Mouse (Mus musculus): Measurements from ENCODE around the gene Syk. TPM values are rescaled to one million over a fixed set of nuclear protein-coding genes. Genes with fewer than 3 reads are reported as not detected.

The Syk gene
- polyA plus RNA-seq, 1 experiment from 2014 or later: 5.0 TPM

GRCm38 (mm10) chr13:52605006-52605405, 22.0 kb downstream of the Syk start:
- Histone ChIP-seq H3K27me3 (ENCODE audit: control insufficient read depth, insufficient read depth, low read depth, low read length) (no peaks in the 10 kb centered on the region), H3K9ac (ENCODE audit: low read length) (no peak overlapping the region), H3K4me2 (ENCODE audit: low read depth, low read length) (no peak overlapping the region), H3K36me3 (ENCODE audit: control insufficient read depth, insufficient read depth, low read length) (no peaks in the 10 kb centered on the region), H3K27ac (ENCODE audit: low read length) (no peak overlapping the region), H3K4me1 (replicated peaks; ENCODE audit: control insufficient read depth, insufficient read depth, low read length) (no peaks in the 10 kb centered on the region), H3K4me3 (ENCODE audit: low read length) (no peak overlapping the region), H3K9me3 (ENCODE audit: control insufficient read depth, low read length) (no peaks in the 10 kb centered on the region)
- WGBS: 70% methylated on average over 3 of the region's 3 CpGs
- no peak for ATAC-seq (ENCODE audit: low read depth)

DNA sequence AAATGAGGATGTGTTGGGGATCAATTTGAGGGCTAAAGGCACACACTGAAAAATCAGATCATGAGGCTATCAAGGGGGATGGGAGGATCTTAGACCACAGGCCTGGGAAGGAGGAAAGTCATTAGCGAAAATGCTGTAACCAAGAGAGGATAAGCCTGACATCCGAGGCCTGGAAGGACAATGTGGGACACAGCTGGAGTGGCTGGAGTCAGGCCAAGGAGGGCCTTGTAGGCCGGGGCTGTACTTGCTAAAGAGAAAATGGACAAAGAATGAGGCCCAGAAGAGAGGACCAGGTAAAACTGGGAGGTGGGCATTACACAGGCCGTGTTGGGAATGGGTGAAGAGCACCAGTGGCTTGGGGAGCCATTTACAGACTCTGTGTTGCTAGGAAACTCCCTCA, 22.9 kb downstream of the Syk start:
- H3K9ac ChIP-seq (ENCODE audit: low read length): no peak overlapping the region
- no peak overlapping the region for H3K4me3 ChIP-seq (ENCODE audit: low read length)
- no peaks in the 10 kb centered on the region for H3K4me1 ChIP-seq (replicated peaks; ENCODE audit: control insufficient read depth, insufficient read depth, low read length)
- no peaks in the 10 kb centered on the region for H3K9me3 ChIP-seq (ENCODE audit: control insufficient read depth, low read length)
- WGBS: 53% methylated on average over 4 of the region's 4 CpGs
- H3K27me3 ChIP-seq (ENCODE audit: control insufficient read depth, insufficient read depth, low read depth, low read length): no peaks in the 10 kb centered on the region
- H3K36me3 ChIP-seq (ENCODE audit: control insufficient read depth, insufficient read depth, low read length): no peaks in the 10 kb centered on the region
- no peak for ATAC-seq (ENCODE audit: low read depth)
- H3K4me2 ChIP-seq (ENCODE audit: low read depth, low read length): no peak overlapping the region
- H3K27ac ChIP-seq (ENCODE audit: low read length): no peak overlapping the region

GRCm38 (mm10) chr13:52606656-52607275, 23.8 kb downstream of the Syk start:
- 57% methylated on average over 3 of the region's 3 CpGs for WGBS
- H3K36me3 ChIP-seq (ENCODE audit: control insufficient read depth, insufficient read depth, low read length): no peaks in the 10 kb centered on the region
- H3K27ac ChIP-seq (ENCODE audit: low read length): no peak overlapping the region
- ATAC-seq (ENCODE audit: low read depth): no peak
- no peak overlapping the region for H3K9ac ChIP-seq (ENCODE audit: low read length)
- H3K4me2 ChIP-seq (ENCODE audit: low read depth, low read length): no peak overlapping the region
- no peaks in the 10 kb centered on the region for H3K4me1 ChIP-seq (replicated peaks; ENCODE audit: control insufficient read depth, insufficient read depth, low read length)
- H3K9me3 ChIP-seq (ENCODE audit: control insufficient read depth, low read length): no peaks in the 10 kb centered on the region
- H3K27me3 ChIP-seq (ENCODE audit: control insufficient read depth, insufficient read depth, low read depth, low read length): no peaks in the 10 kb centered on the region
- no peak overlapping the region for H3K4me3 ChIP-seq (ENCODE audit: low read length)

- H3K4me1 ChIP-seq (replicated peaks; ENCODE audit: control insufficient read depth, insufficient read depth, low read length): no peaks in the 10 kb centered on the region
- 88% methylated on average over 1 of the region's 1 CpGs for WGBS
- no peak for ATAC-seq (ENCODE audit: low read depth)
Measured at GRCm38 (mm10) chr13:52607964-52608363, 25.0 kb downstream of the Syk start.

GRCm38 (mm10) chr13:52610463-52610862, 27.5 kb downstream of the Syk start:
- no peak overlapping the region for H3K4me3 ChIP-seq (ENCODE audit: low read length)

More at GRCm38 (mm10) chr13:52607964-52608363, 25.0 kb downstream of the Syk start:
- Histone ChIP-seq H3K27me3 (ENCODE audit: control insufficient read depth, insufficient read depth, low read depth, low read length) (no peaks in the 10 kb centered on the region), H3K9me3 (ENCODE audit: control insufficient read depth, low read length) (no peaks in the 10 kb centered on the region), H3K9ac (ENCODE audit: low read length) (no peak overlapping the region), H3K27ac (ENCODE audit: low read length) (no peak overlapping the region), H3K4me3 (ENCODE audit: low read length) (no peak overlapping the region), H3K36me3 (ENCODE audit: control insufficient read depth, insufficient read depth, low read length) (no peaks in the 10 kb centered on the region), H3K4me2 (ENCODE audit: low read depth, low read length) (no peak overlapping the region)

GRCm38 (mm10) chr13:52613266-52613665, 30.3 kb downstream of the Syk start:
- no peaks in the 10 kb centered on the region for H3K36me3 ChIP-seq (ENCODE audit: control insufficient read depth, insufficient read depth, low read length)
- no peak for ATAC-seq (ENCODE audit: low read depth)
- H3K27me3 ChIP-seq (ENCODE audit: control insufficient read depth, insufficient read depth, low read depth, low read length): no peaks in the 10 kb centered on the region
- H3K4me1 ChIP-seq (replicated peaks; ENCODE audit: control insufficient read depth, insufficient read depth, low read length): no peaks in the 10 kb centered on the region
- H3K9ac ChIP-seq (ENCODE audit: low read length): no peak overlapping the region
- WGBS: 65% methylated on average over 3 of the region's 3 CpGs
- no peak overlapping the region for H3K4me3 ChIP-seq (ENCODE audit: low read length)
- no peak overlapping the region for H3K27ac ChIP-seq (ENCODE audit: low read length)
- H3K9me3 ChIP-seq (ENCODE audit: control insufficient read depth, low read length): no peaks in the 10 kb centered on the region
- no peak overlapping the region for H3K4me2 ChIP-seq (ENCODE audit: low read depth, low read length)

More at GRCm38 (mm10) chr13:52610463-52610862, 27.5 kb downstream of the Syk start:
- Histone ChIP-seq H3K36me3 (ENCODE audit: control insufficient read depth, insufficient read depth, low read length) (no peaks in the 10 kb centered on the region), H3K27ac (ENCODE audit: low read length) (no peak overlapping the region), H3K9me3 (ENCODE audit: control insufficient read depth, low read length) (no peaks in the 10 kb centered on the region), H3K4me2 (ENCODE audit: low read depth, low read length) (no peak overlapping the region), H3K27me3 (ENCODE audit: control insufficient read depth, insufficient read depth, low read depth, low read length) (no peaks in the 10 kb centered on the region), H3K4me1 (replicated peaks; ENCODE audit: control insufficient read depth, insufficient read depth, low read length) (no peaks in the 10 kb centered on the region), H3K9ac (ENCODE audit: low read length) (no peak overlapping the region)
- ATAC-seq (ENCODE audit: low read depth): no peak
- 82% methylated on average over 7 of the region's 7 CpGs for WGBS

DNA sequence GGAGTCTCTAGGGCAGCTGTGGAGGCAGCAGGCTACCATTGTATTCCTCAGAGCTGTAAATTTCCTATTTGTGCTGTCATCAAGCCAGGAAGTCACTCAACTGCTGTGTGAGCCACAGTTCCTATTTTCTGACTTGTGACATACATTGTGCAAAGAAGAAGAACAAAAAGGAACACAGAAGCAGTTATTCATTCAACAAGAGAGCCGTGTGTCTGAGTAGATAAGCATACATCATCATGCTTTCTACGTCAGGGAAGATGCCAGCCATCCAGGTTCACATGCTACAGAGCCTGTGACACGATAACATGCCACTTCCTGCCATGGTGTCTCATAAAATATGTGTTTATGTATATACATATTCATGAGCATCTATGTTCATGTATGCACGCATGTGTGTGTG, 32.1 kb downstream of the Syk start:
- Histone ChIP-seq H3K9ac (ENCODE audit: low read length) (no peak overlapping the region), H3K4me3 (ENCODE audit: low read length) (no peak overlapping the region), H3K4me1 (replicated peaks; ENCODE audit: control insufficient read depth, insufficient read depth, low read length) (no peaks in the 10 kb centered on the region), H3K4me2 (ENCODE audit: low read depth, low read length) (no peak overlapping the region), H3K9me3 (ENCODE audit: control insufficient read depth, low read length) (no peaks in the 10 kb centered on the region), H3K27me3 (ENCODE audit: control insufficient read depth, insufficient read depth, low read depth, low read length) (no peaks in the 10 kb centered on the region), H3K36me3 (ENCODE audit: control insufficient read depth, insufficient read depth, low read length) (no peaks in the 10 kb centered on the region), H3K27ac (ENCODE audit: low read length) (no peak overlapping the region)
- no peak for ATAC-seq (ENCODE audit: low read depth)
- 61% methylated on average over 4 of the region's 4 CpGs for WGBS

- H3K27ac ChIP-seq (ENCODE audit: low read length): no peak overlapping the region
- WGBS: 52% methylated on average over 11 of the region's 11 CpGs
- no peak overlapping the region for H3K4me3 ChIP-seq (ENCODE audit: low read length)
- no peak overlapping the region for H3K4me2 ChIP-seq (ENCODE audit: low read depth, low read length)
- H3K36me3 ChIP-seq (ENCODE audit: control insufficient read depth, insufficient read depth, low read length): no peaks in the 10 kb centered on the region
- ATAC-seq (ENCODE audit: low read depth): no peak
- H3K27me3 ChIP-seq (ENCODE audit: control insufficient read depth, insufficient read depth, low read depth, low read length): no peaks in the 10 kb centered on the region
- no peaks in the 10 kb centered on the region for H3K4me1 ChIP-seq (replicated peaks; ENCODE audit: control insufficient read depth, insufficient read depth, low read length)
- H3K9me3 ChIP-seq (ENCODE audit: control insufficient read depth, low read length): no peaks in the 10 kb centered on the region
- no peak overlapping the region for H3K9ac ChIP-seq (ENCODE audit: low read length)
Measured at GRCm38 (mm10) chr13:52617096-52617714, 34.2 kb downstream of the Syk start.

DNA sequence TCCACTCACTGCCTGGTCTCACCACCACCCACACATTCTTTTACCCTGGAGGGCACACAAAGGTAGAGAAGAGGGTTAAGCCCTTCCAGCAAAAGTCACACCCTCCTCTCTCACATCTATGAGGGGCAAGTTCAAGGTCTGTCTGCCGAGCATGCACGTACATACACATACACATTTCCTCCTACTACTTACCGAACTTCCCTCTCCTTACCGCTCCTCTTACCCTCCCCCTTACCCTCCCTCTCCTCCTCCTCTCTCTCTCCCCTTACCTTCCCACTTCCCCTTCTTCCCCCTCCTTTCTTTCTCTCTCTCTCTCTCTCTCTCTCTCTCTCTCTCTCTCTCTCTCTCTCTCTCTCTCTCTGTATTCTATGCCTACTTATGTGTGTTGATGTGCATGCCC, 35.6 kb downstream of the Syk start:
- H3K27me3 ChIP-seq (ENCODE audit: control insufficient read depth, insufficient read depth, low read depth, low read length): no peaks in the 10 kb centered on the region
- WGBS: 47% methylated on average over 4 of the region's 4 CpGs
- ATAC-seq (ENCODE audit: low read depth): no peak
- H3K4me3 ChIP-seq (ENCODE audit: low read length): no peak overlapping the region
- no peak overlapping the region for H3K4me2 ChIP-seq (ENCODE audit: low read depth, low read length)
- no peak overlapping the region for H3K27ac ChIP-seq (ENCODE audit: low read length)
- no peaks in the 10 kb centered on the region for H3K36me3 ChIP-seq (ENCODE audit: control insufficient read depth, insufficient read depth, low read length)
- no peaks in the 10 kb centered on the region for H3K9me3 ChIP-seq (ENCODE audit: control insufficient read depth, low read length)
- H3K4me1 ChIP-seq (replicated peaks; ENCODE audit: control insufficient read depth, insufficient read depth, low read length): 0 out of 2 replicates have a peak, but pooled peaks cover under 1% of the 10 kb centered on the region
- H3K9ac ChIP-seq (ENCODE audit: low read length): no peak overlapping the region

Data from lung, embryonic 16.5 days (tissue).